Mouse (Mus musculus) brown adipose tissue, adult 24 weeks (tissue): ENCODE measurements around the gene Prr5. TPM values are rescaled to one million over a fixed set of nuclear protein-coding genes. Genes with fewer than 3 reads are reported as not detected.
"Not testable (repeated sequence)": the region's sequence is repeated elsewhere in the genome, so short reads cannot be mapped to it uniquely, and the experiment has no call there.

Experiments
- H3K27ac ChIP-seq: fragments of 200-500 bp; replicated peaks from 2 replicates; pipeline ENCODE4 v1.5.1; 2012; ENCODE audit warnings: low read depth, mild to moderate bottlenecking, low read length
- H3K4me1 ChIP-seq: fragments of 200-500 bp; 2 replicates; pipeline ENCODE4 v1.6.1; 2012; ENCODE audit warnings: low read length, mixed read lengths; ENCODE audit not compliant: control insufficient read depth, insufficient read depth, insufficient read length
- H3K4me3 ChIP-seq: fragments of 200-500 bp; 2 replicates; pipeline ENCODE4 v1.5.1; 2012; ENCODE audit warnings: low read depth, mild to moderate bottlenecking, low read length, moderate library complexity; ENCODE audit not compliant: insufficient read depth
- polyA plus RNA-seq: library from polyadenylated mRNA; stranded (reverse); fragments of >200 nt; gene quantifications from 2 replicates; pipeline ENCODE4 v1.2.4, GENCODE M21; 2012; ENCODE audit not compliant: missing spikeins, insufficient read depth, insufficient read length

Gene Prr5
- polyA plus RNA-seq, 1 experiment: 4.4 TPM

- Histone ChIP-seq H3K4me1 (no peaks in the 10 kb centered on the region), H3K27ac (no peak overlapping the region), H3K4me3 (no peak overlapping the region)
Observed at GRCm38 (mm10) chr15:84703992-84704391, 34.6 kb downstream of the Prr5 start.

- Histone ChIP-seq H3K27ac (no peak overlapping the region), H3K4me1 (no peaks in the 10 kb centered on the region), H3K4me3 (no peak overlapping the region)
Observed at GRCm38 (mm10) chr15:84705351-84705901, 36.0 kb downstream of the Prr5 start.

- 0 out of 2 replicates have a peak, but pooled peaks cover 4% of the 10 kb centered on the region for H3K4me1 ChIP-seq
- H3K27ac ChIP-seq: no peak overlapping the region
- H3K4me3 ChIP-seq: no peak overlapping the region
Observed at GRCm38 (mm10) chr15:84706983-84707619, 37.7 kb downstream of the Prr5 start.

- H3K27ac ChIP-seq: peak overlapping the region; percentile 88
Observed at GRCm38 (mm10) chr15:84712566-84713405, 43.4 kb downstream of the Prr5 start.

DNA sequence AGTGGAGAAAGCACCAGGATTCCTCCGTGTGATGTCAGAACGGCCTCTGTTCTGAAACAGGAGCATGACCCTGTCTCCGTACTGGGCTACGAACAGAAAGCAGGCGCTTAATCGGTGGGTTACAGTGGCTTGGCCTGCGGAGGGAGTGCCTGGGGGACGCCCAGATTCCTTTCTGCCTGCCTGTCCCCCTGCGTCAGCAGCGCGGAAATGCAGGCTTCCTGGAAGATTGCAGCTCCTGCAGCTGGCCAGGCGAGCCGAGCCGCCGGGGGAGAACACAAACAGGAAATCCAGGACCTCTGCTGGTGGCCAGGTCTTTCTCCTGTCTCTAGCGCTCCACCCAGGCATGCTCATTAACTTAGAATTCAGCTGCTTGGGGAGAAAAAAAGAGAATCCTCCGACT, 45.3 kb downstream of the Prr5 start:
- Histone ChIP-seq H3K27ac (peak overlapping the region; percentile 98), H3K4me3 (peak overlapping the region; percentile 42), H3K4me1 (peaks cover 17% of the 10 kb centered on the region; the same call in 1 of the 2 replicates)

More at GRCm38 (mm10) chr15:84712566-84713405, 43.4 kb downstream of the Prr5 start:
- H3K4me3 ChIP-seq: no peak overlapping the region
- peaks cover 17% of the 10 kb centered on the region; the same call in 1 of the 2 replicates for H3K4me1 ChIP-seq

DNA sequence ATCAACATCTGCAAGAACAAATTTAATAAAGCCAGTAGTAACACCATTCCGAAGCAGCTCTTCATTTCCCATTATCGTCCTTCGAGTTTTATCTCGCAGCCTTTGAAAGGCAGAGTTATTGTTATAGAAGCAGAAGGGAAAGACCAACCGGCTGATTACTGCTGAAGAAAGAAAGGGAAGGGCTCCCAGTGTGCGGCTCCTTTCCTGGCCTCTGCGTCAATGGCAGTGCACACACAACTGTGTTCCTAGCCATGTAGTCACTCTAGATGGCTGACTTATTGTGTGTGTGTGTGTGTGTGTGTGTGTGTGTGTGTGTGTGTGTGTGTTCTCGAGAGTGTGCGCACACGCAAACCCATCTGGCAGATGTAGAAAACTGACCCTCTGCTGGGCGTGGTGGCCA, 45.7 kb downstream of the Prr5 start:
- H3K27ac ChIP-seq: peak overlapping the region; percentile 91
- H3K4me1 ChIP-seq: peaks cover 17% of the 10 kb centered on the region; the same call in 1 of the 2 replicates
- peak overlapping the region; percentile 22; the same call in 1 of the 2 replicates for H3K4me3 ChIP-seq

DNA sequence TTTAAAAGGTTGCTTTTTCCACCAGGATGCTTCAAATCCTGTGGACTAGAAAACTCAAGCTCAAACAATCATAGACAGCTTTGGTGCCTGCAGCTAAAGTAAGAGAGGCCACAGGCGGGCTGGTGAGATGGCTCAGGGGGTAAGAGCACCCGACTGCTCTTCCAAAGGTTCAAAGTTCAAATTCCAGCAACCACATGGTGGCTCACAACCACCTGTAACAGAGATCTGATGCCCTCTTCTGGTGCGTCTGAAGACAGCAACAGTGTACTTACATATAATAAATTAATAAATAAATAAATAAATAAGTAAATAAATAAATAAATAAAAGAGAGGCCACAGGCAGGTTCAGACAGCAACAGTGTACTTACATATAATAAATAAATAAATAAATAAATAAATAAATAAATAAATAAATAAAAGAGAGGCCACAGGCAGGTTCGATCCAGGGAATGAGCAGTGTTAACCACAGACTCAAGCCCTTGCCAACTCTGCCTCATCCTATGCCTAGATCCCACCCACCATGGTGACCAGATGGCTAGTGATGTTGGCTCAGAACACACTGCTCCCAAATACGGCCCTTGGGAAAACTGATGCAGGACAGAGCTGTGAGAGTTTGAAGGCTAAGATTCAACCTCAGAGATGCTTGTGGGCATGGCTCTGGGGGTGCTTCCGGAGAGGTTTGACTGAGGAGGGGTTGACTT, 48.3 kb downstream of the Prr5 start:
- H3K27ac ChIP-seq, H3K4me1 ChIP-seq, H3K4me3 ChIP-seq: not testable (repeated sequence)

- H3K4me3 ChIP-seq: no peak overlapping the region
Observed at GRCm38 (mm10) chr15:84718785-84719184, 49.4 kb downstream of the Prr5 start.

GRCm38 (mm10) chr15:84719791-84720190, 50.4 kb downstream of the Prr5 start, which contains the start of gene Arhgap8:
Gene Arhgap8, plus strand, starts transcription at chr15:84720052.
- H3K27ac ChIP-seq: 0 out of 2 replicates have a peak within 1 kb of the TSS, but pooled peaks have one; percentile 5
- H3K4me3 ChIP-seq: peak within 1 kb of the TSS; percentile 61

More at GRCm38 (mm10) chr15:84718785-84719184, 49.4 kb downstream of the Prr5 start:
- H3K27ac ChIP-seq: no peak overlapping the region
- H3K4me1 ChIP-seq: peaks cover 2% of the 10 kb centered on the region; the same call in 1 of the 2 replicates

DNA sequence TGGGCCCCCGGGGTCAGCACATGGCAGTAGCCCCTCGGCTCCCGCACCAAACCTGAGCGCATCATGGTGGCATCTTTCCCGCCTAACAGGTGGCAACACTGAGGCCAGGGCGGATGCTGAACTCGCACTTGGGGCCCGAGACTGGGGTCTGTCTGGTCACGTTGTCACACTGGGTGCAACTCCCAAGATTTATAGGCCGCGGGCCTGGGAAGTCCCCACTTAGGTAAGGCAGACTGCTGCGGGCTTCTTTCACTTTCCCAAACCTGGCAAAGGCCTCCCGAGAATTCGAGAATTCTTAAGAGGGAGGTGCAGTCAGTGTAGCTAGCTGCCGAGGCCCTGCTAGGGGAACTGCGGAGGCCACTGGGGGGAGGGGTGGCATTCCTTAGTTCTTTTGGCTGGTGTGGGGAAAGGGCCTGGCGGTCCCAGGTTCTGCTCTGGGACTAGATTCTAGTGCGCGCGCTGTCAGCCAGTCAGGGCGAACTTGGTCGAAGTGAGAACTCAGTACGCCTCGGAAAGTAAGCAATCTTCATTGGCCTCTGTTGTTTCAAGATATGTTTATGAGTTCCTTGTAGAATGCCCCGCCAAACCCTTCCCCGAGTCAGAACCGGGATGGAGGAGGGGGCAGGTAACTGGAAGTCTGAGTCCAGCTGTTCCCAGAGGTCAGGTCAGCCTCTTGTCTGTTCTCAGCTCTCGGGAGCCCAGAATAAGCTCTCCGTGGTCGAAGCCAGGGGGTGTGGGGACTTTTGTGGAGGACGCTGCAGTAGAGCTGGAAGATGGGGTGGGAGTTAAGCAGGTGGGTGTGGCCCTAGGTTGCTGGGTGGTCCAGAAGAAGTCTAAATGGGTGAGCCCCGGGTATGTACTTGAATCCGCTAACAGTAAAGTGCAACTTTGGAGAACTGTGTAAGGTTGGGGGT, 51.1 kb downstream of the Prr5 start:
- H3K4me3 ChIP-seq: peak overlapping the region; percentile 61
- 0 out of 2 replicates have a peak overlapping the region, but pooled peaks have one; percentile 5 for H3K27ac ChIP-seq
- H3K4me1 ChIP-seq: no peaks in the 10 kb centered on the region

More at GRCm38 (mm10) chr15:84719791-84720190, 50.4 kb downstream of the Prr5 start, which contains the start of gene Arhgap8:
- H3K4me1 ChIP-seq: no peaks in the 10 kb centered on the region

GRCm38 (mm10) chr15:84723656-84724055, 54.2 kb downstream of the Prr5 start:
- H3K4me1 ChIP-seq, H3K27ac ChIP-seq, H3K4me3 ChIP-seq: not testable (repeated sequence)

DNA sequence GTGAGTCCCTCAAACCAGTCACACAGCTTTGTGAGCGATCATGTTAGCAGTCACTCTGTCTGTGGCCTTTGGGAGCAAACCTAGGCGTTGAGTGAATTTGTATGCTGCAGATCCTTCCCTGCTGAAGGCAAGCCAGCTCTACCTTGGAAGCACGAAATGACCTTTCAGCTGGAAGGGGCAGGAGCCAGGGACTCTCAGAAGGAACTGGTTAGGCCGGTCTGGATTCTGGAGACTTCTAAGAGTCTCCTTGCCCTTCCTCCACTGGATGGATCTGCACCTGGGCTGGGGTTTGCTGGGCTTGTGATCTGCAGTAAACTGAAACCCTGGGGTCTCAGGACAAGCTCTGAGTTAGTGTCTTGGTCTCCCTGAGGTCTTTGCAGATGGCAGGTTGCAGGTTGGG, 54.8 kb downstream of the Prr5 start:
- Histone ChIP-seq H3K27ac (no peak overlapping the region), H3K4me1 (no peaks in the 10 kb centered on the region), H3K4me3 (no peak overlapping the region)

GRCm38 (mm10) chr15:84729685-84730084, 60.3 kb downstream of the Prr5 start:
- no peak overlapping the region for H3K27ac ChIP-seq
- no peak overlapping the region for H3K4me3 ChIP-seq
- no peaks in the 10 kb centered on the region; the same call in none of the 2 replicates for H3K4me1 ChIP-seq

DNA sequence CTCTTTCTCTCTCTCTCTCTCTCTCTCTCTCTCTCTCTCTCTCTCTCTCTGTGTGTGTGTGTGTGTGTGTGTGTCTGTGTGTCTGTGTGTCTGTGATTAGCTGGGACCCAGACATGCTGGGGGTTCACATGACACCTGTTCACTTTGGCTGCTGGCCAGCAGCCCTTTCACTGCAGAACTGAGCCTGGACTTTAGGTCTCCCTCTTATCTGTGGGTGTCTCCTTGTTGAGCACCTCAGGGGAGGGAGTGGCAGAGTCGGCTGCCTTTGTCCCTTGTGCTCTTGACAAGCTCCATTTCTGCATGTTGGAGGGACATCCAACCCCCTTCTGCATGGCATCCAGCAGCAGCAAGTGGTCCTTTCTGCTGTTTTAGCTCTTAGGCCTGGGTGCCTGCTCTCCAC, 61.5 kb downstream of the Prr5 start:
- Histone ChIP-seq H3K27ac (no peak overlapping the region), H3K4me3 (no peak overlapping the region), H3K4me1 (no peaks in the 10 kb centered on the region; the same call in none of the 2 replicates)
